Mouse (Mus musculus): ENCODE measurements around the gene Psip1.
"Not testable (repeated sequence)": the region's sequence is repeated elsewhere in the genome, so short reads cannot be mapped to it uniquely, and the experiment has no call there.

The Psip1 gene

GRCm38 (mm10) chr4:83500154-83501036 is 14.1 kb upstream of the Psip1 start:
- peak; percentile 38 to 46 for DNase-seq

- DNase-seq = not testable (repeated sequence)
These were observed 10.8 kb upstream of the Psip1 start for GRCm38 (mm10) chr4:83497013-83497412.

GRCm38 (mm10) chr4:83493112-83493511 is 6.9 kb upstream of the Psip1 start:
- DNase-seq = no peak

- no peak for DNase-seq
These were observed 2.9 kb upstream of the Psip1 start for GRCm38 (mm10) chr4:83489121-83489520.

- peak; percentile 93 to 95 for DNase-seq
These were observed 533 bp downstream of the Psip1 start for GRCm38 (mm10) chr4:83485735-83486116.

- DNase-seq = no peak
These were observed 1.0 kb downstream of the Psip1 start for GRCm38 (mm10) chr4:83485250-83485649.

- peak in 1 of 2 experiments; percentile 23 for DNase-seq
These were observed 18.1 kb downstream of the Psip1 start for GRCm38 (mm10) chr4:83468208-83468607.

- peak; percentile 85 to 92 for DNase-seq
These were observed 18.6 kb downstream of the Psip1 start for GRCm38 (mm10) chr4:83467615-83468014.

- no peak for DNase-seq
These were observed 21.4 kb downstream of the Psip1 start for GRCm38 (mm10) chr4:83464827-83465226.

GRCm38 (mm10) chr4:83460106-83460505 is 26.2 kb downstream of the Psip1 start:
- DNase-seq = no peak

GRCm38 (mm10) chr4:83450785-83451184 is 35.5 kb downstream of the Psip1 start:
- no peak for DNase-seq

GRCm38 (mm10) chr4:83441050-83441449 is 45.2 kb downstream of the Psip1 start:
- no peak for DNase-seq

- no peak for DNase-seq
These were observed 47.2 kb downstream of the Psip1 start for GRCm38 (mm10) chr4:83439045-83439444.

- DNase-seq = no peak
These were observed 48.1 kb downstream of the Psip1 start for GRCm38 (mm10) chr4:83438116-83438515.

- DNase-seq = no peak
These were observed 49.9 kb downstream of the Psip1 start for GRCm38 (mm10) chr4:83436375-83436774.

- DNase-seq = no peak
These were observed 53.4 kb downstream of the Psip1 start for GRCm38 (mm10) chr4:83432901-83433300.

GRCm38 (mm10) chr4:83431950-83432349 is 54.3 kb downstream of the Psip1 start:
- DNase-seq = no peak

GRCm38 (mm10) chr4:83428845-83429244 is 57.4 kb downstream of the Psip1 start:
- no peak for DNase-seq

GRCm38 (mm10) chr4:83427696-83428095 is 58.6 kb downstream of the Psip1 start:
- DNase-seq = no peak

GRCm38 (mm10) chr4:83427141-83427540 is 59.1 kb downstream of the Psip1 start:
- DNase-seq = no peak

GRCm38 (mm10) chr4:83425119-83425518 is 61.1 kb downstream of the Psip1 start:
- no peak for DNase-seq

- DNase-seq = peak; percentile 60 to 61
These were observed 62.6 kb downstream of the Psip1 start for GRCm38 (mm10) chr4:83423641-83424040.

GRCm38 (mm10) chr4:83418781-83419180 is 67.5 kb downstream of the Psip1 start:
- no peak for DNase-seq

- no peak for DNase-seq
These were observed 68.5 kb downstream of the Psip1 start for GRCm38 (mm10) chr4:83417820-83418186.
